Mouse (Mus musculus) retina, embryonic 14.5 days (tissue): ENCODE measurements around the gene Ivd.

Experiments used
- DNase-seq: peaks from one replicate; pipeline ENCODE4 v3.0.0-alpha.2; 2015; ENCODE audit warnings: low spot score

The Ivd gene

DNA sequence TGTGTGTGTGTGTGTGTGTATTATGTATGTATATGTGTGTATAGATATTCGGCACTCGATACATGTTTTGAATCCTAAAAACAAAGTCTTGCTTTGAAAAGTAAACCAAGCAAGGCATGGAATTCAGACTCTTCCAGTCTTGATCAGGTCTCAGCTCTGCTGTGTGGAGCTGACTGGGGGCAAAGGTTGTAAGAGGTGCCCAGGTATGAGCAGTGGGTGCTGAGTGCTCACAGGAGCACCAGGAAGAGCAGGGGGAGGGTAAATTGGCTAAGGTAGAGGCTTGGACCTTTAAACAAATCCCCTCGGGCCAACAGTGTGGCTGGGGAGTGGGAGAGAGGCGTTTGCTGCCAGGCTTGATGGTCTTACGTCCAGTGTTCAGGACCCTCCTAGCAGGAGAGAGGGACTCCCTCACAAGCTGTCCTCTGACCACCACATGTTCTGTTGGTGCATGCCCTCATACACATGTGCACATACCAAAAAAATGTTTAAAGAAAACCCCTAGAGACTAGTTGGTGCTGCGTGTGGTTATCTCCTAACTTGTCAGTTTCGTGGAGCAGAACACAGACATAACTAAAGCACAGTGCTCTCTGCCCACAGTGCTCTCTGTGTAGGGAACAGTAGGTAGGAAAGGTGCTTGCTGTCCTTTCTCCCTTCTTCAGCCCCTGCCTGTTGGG, 49.0 kb downstream of the Ivd start:
- DNase-seq = no peak

DNA sequence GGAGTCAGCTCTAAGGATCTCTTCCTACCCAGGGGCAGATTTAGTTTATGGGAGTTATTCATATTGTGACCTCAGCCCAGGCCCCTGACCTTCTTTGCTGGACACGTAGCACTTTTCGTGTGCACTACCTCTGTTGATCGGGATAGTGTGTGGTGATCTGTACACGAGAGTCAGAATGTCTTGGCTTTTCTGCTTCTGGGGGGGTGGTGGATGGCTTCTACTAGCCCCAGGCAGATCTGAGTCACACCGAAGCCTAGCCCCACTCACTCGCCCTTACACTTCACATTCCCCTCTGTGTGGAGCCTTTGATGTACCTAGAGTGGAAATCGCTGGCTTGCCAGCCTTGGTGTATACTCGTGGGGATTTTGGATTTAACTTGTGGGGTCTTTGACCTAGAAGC, 51.0 kb downstream of the Ivd start:
- DNase-seq = no peak

DNA sequence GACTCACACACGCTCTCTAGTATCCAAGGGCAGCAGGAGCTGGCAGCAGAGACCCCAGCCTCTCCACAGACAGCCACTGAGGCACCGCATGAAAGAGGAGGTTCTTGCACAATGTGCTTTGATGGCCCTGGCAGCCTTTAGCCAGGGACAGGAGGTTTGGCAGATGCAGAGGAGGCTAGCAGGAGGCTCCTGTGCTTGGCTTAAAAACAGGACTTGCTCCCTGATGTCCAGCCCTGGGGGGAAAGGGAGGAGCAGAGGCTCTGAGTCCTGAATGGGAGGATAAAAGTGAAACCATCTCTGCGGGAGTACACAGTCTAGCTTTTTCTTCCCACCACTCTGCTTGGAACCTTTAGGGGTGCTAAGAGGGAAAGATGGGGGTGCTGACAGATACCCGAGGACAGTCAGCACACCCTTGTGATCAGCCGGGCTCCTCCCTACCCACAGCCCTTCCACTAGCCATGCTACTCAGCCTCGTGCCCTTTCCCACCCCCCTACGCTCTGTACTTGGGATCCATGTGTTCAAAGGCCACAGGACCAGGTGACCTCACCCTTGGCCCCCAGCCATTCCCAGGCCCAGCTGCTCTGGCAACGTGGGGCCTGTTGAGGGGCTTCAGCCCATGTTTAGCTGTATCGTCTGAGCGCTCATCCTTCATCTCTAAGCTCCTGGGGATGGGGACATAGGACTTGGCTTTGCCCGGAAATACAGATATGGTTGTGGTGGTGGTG, 52.0 kb downstream of the Ivd start:
- DNase-seq = no peak

DNA sequence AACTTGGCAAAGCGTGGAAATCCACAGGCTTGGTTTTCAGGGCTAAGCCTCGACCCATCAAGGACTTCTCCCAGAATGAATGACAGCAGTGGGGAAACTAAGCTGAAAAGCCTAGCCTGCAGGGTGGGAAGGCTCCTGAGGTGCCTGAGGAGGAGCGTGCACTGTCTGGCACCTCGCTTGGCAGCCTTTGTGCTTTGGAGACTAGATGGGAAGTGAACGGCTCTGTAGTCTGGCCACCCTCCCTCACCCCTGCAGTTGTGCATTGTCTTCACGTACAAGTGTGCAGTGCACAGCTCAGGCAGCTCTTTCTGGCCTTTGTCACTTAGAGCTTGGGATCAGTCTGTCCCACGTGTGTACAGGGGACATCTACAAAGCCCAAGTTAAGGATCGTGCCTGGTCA, 52.9 kb downstream of the Ivd start:
- DNase-seq = no peak

DNA sequence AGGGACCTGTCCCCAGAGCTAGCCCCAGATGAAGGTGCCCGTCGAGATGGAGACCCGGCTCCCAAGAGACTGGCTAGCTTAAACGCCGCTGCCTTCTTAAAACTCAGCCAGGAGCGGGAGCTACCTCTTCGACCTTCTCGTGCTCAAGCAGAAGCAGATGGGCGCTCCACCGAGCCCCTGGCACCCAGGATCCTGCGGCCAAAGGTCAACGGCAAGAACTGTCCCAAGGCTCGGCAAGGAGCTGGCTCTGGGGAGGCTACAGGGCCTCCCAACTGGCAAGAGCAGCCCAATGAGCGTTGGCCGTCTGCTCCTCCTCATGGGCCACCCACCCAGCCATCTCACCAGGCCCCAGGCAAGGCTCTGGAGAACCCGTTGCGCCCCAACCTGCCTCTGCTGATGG, 54.7 kb downstream of the Ivd start:
- DNase-seq = no peak

DNA sequence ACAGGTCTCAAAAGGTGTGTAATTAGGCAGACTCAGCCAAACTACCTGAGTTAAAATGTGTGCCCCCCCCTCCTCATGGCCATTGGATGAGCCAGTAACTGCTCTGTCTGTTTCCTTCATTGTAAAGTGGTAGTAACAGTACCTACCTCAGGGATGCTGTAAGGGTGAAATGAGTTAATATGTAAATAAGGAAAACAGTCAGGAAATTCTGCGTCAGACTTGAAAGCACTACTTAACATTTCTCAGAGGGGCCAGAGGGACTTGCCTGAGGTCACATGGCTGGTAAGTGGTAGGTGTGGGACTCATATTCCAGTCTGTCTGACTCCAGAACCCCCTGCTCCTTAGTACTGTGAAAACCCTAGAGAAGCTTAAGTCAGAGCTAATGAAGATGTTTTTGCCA, 56.8 kb downstream of the Ivd start:
- DNase-seq = no peak

DNA sequence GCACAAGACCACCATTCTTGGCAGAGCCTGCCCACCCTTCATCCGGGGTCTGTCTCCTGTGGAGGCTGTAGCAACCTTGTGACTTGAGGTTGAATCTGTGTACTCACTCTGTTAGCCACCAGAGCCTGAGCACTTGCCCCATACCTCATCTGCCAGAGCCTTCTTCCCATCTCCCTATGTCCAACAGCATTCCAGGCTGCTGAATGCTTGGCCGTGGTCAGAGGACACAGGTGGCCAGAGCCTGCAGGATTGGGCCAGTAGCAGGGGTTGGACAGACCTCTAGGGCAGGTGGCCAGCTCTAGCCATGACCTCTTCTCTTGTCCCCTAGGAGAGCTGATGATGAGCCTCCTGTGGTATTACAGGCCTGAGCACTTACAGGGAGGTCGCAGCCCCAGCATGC, 58.7 kb downstream of the Ivd start:
- no peak for DNase-seq

DNA sequence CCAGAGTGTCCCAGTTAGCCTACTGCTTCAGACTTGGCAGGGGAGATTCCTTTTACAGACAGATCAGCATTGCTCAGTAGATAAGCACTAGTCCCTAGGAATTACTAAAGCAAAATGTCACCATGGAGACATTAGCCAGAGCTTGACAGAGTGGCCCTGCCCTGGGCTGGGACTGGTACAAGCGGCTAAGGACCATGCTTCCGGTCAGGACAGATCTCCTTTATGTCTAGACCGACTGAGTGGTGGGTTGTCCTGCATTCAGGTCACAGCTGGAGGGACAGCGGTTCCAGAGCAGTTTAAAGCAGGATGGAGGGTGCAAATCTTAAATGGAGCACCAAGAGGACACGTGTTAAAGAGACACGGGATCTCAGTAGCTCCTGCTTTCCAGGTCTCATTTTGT, 64.2 kb downstream of the Ivd start:
- DNase-seq = no peak

DNA sequence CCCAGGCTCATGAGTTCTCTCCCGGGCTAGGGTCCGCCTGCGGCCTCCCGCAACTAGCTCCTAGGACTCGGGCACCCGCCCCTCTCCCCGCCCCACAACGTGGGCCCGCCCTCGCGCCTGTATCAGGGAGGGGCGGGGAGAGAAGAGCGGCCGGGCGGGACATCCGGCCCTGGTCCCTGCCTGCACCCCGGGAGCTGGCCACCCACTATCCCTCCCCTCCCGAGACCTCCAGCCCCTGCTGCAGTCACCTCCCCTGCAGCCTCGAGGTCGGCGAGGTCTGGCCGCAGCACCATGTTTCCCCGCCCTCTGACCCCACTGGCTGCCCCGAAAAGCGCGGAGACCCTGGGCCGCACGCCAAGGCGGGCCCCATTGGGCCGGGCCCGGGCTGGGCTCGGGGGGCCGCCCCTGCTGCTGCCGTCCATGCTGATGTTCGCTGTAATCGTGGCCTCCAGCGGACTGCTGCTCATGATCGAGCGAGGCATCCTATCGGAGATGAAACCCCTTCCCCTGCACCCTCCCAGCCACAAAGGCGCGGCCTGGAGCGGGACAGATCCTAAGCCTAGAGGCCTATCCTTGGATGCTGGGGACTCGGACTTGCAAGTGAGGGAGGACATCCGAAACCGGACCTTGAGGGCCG, 64.7 kb downstream of the Ivd start, which contains the start of gene Chst14:
TSS of gene Chst14 (plus strand) at position 136 of the 637 bp plus-strand sequence.
- peak; percentile 73 for DNase-seq

DNA sequence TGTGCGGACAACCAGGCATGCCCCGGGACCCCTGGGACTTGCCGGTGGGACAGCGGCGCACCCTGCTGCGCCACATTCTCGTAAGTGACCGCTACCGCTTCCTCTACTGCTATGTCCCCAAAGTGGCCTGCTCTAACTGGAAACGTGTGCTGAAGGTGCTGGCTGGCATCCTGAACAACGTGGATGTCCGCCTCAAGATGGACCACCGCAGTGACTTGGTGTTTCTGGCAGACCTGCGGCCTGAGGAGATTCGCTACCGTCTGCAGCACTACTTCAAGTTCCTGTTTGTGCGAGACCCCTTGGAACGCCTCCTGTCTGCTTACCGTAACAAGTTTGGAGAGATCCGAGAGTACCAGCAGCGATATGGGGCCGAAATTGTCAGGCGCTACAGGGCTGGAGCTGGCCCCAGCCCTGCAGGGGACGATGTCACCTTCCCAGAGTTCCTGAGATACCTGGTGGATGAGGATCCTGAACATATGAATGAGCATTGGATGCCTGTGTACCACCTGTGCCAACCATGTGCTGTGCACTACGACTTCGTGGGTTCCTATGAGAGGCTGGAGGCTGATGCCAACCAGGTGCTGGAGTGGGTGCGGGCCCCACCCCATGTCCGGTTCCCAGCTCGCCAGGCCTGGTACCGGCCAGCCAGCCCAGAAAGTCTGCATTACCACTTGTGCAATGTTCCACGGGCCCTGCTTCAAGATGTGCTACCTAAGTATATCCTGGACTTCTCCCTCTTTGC, 65.4 kb downstream of the Ivd start:
- no peak for DNase-seq
